Mouse (Mus musculus): ENCODE measurements around the gene Ccdc28b.

Gene Ccdc28b

DNA sequence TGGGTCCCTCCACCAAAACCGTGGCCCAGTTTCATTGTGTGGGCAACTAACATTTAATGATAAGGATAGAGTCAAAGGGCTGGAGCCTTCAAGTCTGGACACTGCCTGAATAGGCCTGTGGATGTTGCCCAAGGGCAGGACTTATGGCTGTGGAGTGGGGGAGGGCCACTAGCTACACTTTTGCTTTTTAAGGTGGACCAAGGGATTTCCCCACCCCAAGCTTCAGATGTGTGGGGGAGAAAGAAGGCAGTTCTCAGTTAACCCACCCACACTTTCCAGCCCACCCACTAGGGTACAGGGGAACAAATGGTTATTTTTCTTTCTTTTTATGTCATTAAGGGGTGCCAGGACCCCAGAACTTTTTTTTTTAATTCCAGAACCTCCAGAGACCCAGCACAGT lies 39.4 kb downstream of the Ccdc28b start:
- no peak for DNase-seq

DNA sequence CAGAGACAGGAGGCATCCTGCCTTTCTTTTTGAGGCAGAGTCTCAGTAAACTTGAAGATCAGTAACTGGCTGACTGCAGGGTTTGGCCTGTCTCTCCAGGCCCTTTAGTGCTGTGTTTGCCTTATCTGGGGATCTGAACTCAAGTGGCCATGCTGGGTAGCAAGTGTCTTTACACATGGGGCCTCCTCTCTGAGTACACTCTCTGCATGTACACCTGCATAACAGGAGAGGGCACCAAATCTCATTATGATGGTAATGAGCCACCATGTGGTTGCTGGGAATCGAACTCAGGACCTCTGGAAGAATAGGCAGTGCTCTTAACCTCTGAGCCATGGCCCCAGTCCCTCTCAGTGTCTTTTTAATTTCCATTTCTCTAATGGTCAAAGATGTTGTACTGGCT lies 41.5 kb downstream of the Ccdc28b start:
- DNase-seq: no peak

DNA sequence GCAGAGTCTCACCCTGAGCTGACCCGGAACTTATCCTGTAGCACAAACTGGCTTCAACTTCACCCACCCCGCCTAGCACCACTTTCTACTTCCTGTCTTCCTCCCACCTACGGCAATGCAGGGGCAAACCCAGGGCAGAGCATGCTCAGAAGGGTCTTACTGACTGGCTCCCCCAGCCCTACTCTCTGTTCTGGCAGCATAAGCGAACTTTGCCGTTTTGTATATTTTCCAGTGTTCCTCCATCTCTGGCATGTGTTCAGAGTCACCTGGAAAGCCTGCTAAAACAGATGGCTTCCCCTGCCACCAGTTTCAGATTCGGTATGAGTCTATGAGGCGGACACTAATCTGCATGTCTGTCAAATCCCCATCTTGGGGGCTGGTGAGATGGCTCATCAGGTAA lies 43.4 kb downstream of the Ccdc28b start:
- peak; percentile 42 for DNase-seq

DNA sequence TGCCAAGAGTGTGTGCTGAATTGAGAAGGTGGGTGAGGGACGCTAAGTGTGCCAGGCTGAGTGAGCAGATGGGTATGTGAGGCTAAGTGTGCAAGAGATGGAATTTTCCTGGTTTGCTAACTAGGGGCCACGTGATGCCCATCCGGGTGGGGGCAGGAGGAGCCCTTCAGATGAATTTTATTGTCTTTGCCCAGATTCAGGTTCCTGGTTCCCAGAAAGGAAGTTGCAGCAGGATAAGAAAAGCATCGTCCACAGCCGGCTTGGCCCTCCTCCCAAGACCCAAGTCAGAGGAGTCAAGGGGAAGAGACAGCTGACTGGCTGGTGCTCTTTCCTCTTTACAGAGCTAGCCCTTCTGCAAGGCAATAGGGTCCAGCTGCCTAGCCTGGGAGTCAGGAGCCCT lies 45.3 kb downstream of the Ccdc28b start, which contains the start of gene Fam167b:
Gene Fam167b, minus strand, starts transcription at position 84 of the 400 bp plus-strand sequence.
- DNase-seq: no peak

DNA sequence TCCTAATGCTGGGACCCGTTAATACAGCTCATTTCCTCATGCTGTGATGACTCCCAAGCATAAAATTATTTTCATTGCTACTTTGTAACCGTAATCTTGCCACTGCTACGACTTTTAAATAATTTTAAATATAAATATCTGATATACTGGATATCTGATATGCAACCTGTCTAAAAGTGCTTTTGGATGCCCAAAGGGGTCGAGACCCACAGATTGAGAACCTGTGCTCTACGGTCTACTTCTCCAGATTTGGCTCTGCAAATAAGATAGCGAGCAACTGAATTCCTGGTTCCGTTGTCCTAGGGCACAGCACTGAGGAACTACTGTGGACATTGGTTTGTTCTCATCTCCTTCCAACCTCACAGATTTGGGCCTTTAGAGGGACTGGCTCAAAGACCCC lies 46.1 kb downstream of the Ccdc28b start:
- DNase-seq: no peak

DNA sequence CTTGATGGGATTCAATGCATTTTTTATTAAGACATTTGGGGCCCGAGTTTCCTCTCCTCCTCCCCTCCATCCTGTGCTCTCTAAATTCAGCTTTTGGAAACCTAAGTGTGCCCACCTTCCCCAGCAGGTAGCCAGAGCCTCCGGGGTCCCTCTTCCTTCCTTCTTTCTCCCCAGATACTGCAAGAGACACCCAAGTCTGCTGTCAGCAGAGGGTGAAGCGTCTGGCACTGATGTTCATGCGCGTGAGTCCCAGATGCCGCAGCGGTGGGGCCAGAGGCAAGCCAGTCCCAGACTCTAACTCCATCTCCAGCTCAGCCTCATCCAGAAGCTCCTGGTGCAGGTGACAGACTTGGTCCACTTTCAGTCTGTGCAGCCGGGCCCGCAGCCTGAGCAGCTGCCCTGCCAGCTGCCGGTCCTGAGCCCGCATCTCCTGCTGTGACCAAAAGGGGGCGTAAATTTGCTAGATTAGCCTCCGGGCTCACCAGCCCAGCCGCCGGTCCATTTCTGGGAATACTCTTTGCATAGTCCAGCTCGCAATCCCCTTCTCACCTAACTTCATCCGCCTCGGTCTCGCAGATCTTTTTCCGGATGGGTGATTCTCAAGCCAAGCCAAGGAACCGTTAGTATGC lies 46.8 kb downstream of the Ccdc28b start:
- peak; percentile 35 for DNase-seq

DNA sequence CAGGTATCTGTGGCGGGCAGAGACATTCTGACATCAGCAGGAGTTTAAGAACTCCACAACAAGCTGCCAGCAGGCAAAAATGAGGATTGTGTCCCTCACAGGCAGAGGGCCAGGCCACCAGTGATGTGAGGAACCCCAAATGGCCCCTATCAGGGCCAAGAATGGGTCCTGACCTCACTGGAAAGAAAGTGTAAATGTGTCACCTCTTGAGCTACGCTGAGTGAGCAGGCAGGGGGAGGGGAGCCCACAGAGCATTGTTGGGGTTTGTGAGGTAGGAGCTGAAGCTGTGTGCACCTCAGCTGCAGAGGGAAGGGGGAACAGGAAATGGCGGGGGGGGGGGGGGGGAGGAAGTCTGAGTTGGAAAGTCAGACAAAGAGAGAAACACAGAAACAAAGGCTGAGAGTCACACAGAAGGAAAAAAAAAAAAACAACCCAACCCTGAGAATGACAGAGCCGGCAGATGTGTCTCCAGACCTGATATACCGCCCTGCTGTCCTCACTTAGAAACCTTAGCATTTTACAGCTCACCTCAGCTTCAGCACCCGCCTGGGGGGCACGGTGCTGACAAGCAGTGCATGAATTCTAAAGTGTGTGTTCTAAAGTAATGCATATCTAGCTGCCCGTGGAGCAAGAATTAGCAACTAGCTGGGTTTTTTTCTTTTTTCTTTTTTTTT lies 48.4 kb downstream of the Ccdc28b start:
- DNase-seq: no peak

DNA sequence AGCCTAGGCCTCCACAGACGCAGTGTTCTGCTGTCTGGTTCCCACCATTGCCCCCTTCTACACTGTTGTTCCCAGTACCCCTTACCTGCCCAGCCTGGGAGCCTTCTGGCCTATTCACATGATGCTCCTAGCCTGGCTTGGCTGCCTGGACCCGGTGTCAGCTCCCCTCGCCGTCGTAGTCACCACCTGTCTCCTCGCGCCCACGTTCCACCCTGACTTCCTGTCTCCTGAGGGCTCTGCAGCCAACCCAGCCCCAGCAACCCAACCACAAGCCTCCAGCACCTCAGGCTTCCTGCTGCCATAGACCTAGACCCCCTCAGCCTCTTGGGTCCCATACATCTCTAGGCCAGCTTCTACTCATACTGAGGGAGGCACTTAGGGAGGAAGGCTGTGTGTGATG lies 50.3 kb downstream of the Ccdc28b start, which contains the start of gene Lck:
Gene Lck, minus strand, starts transcription at position 212 of the 400 bp plus-strand sequence.
- DNase-seq: no peak

DNA sequence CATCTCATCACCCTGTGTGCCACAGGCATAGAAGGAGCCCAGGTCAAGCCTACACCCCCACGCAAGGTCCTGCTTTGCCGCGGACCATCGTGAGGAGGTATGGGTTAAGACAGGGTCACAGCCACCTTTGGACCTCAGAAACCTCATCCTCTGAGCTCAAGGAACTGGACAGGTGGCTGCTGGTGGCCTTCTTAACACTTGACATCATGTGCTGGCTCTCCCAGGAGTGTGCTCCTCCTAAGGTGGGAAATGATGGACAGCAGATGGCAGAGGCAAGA lies 50.7 kb downstream of the Ccdc28b start:
- DNase-seq: no peak

DNA sequence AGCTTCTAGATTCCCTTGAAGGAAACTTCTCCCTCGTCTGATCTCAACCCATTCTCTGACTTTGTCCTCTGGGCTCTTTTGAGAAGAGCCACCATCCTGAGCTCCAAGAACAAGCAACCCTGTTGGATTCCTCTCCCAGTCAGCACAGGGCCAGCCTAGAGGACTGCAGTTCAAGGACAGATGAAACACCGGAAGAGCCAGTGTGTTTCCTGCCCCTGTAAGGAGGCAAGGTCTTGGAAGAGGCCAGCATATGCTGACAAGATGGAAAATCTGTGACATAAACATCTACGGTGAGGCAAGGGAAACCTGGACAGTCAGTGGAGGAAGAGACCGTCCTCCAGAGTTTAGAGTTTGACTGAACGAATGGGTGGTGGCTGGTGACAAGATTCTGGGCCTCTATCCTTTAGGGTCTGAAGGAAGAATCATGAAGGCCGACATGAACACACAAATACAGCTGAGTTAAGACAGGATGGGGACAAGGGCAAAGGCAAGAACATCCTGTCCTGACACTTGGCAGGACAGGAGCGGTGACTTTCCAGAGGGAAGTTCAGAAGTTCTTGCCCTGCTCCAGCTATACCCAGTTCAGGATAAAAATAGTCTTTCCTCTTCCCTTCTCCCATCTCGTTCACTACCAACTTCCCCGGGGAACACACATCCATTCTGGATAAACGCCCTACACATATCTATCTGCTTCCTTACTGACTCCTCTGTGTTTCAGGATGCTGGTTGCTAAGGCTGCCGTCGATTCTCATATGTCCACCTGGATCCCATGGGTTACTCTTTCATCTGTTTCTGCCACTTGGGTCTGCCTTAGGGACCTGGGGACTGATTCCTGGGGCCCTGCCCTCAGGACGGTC lies 51.3 kb downstream of the Ccdc28b start:
- no peak for DNase-seq

DNA sequence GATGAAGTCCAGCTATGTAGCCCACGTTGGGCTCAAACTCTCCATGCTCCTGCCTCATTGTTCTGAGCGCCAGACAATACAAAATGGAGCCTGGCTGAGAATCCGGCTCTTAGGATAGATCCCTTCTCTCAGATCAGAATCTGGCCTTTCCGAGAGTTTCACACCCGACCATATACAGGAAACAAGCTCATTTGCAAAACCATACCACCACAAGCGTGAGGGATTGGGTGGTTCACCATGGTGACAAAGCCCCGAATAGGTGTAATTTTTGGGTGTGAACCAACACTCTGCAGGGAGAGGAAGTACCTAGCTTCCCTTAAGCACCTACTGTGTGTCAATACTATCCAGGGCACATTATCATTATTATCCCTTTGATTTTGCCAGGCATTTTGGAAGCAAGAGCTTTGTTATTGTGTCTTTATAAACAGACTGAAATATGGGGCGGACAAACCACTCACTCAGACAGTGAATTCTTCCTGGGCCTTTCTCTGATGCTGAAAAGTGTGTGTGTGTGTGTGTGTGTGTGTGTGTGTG lies 52.1 kb downstream of the Ccdc28b start:
- DNase-seq: no peak

DNA sequence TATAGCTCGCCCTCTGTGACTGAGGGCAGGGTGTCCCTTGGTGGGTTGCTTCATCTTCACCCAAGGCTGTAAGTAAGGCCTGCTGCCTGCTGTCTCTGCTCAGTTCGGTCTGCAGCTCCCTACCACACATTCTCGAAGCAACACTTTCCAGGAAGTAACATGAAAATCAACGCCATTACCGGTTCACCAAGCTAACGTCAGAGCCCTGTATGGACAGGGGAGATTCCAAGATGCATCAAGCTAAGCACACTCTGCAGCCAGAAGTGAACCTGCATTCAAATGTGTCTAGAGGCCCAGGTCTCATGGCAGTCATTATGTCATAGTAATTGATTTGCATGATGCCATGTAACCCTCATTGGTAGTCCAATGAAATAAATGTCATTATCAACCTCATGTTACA lies 53.7 kb downstream of the Ccdc28b start:
- no peak for DNase-seq

All from cerebellum, adult 8-10 months (tissue).